Mouse (Mus musculus) lung, postnatal 25 days (tissue): ENCODE data around the gene Lrp10.
A peak's percentile ranks its signal among the peaks of the same experiment; 100 is the strongest.

Experiments
- DNase-seq: peaks from one replicate; pipeline ENCODE4 v3.0.0; 2022; ENCODE audit warnings: low spot score

The Lrp10 gene

DNA sequence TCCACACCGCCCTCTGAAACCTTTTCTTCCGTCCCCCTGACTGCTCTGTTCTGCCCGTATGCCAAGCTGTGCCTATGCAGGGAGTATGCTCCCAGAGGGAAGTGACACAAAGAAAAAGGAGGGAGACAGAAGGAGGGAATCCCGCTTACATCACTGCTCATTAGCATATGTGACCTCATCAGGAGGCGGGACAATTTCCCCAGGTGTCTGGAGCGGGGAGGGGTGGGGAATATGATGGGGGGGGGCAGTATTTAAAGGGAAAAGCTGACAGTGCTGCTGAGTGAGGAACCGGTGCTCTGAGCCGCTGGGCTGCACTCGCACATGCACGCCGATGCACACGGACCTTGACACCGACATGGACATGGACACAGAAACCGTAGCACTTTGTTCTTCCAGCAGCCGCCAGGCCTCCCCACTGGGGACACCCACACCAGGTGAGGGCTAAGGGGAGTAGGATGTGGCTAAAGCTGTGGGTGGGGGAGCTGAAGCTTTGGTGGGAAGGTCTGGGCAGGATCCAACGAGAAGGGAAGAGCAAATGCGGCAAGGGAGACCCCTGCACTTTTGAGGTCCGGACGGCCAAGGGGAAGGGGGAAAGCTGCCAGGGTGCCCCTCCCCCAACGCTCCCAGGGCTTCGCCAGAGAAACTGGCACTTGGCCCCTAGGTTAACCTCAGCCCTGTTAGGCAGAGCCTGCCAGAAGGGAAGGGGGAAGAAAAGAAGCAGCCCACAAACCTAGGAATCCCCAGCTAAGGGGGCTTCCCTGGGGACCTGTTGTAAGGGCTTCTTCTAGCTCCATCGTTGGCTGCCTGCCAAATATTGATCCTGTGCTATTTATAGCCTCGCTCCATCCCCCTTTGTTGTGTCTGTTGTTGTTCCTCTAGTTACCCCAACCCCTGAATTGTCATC is 12.3 kb downstream of the Lrp10 start, which contains the start of gene Rem2:
Rem2 (plus strand) TSS at position 160 of the 904 bp plus-strand sequence.
- peak; percentile 78 for DNase-seq

DNA sequence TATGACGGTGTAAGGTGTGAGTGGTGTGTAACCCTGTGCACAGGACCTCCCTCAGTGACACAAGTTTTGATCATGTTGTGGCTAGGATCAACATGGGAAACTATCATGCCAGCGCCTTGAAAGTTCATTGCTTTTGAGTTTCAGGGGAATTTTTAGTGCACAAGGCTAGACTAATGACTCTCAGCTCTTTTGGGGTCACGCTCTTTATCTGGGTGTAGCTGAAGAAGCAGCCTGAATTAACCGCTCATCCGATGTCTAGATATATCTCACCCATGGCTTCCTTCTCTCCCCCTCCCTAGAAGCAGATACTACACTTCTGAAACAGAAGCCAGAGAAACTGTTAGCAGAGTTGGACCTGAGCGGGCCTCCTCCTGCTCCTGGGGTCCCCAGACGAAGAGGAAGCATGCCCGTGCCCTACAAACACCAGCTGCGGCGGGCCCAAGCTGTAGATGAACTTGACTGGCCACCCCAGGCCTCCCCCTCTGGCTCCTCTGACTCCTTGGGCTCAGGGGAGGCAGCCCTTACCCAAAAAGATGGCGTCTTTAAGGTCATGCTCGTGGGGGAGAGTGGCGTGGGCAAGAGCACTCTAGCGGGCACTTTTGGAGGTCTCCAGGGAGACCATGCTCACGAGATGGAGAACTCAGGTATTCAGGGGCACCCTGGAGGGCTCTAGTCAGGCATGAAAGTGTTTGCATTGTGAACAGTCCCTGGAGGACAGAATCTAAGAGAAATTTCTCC is 13.4 kb downstream of the Lrp10 start:
- DNase-seq = no peak

DNA sequence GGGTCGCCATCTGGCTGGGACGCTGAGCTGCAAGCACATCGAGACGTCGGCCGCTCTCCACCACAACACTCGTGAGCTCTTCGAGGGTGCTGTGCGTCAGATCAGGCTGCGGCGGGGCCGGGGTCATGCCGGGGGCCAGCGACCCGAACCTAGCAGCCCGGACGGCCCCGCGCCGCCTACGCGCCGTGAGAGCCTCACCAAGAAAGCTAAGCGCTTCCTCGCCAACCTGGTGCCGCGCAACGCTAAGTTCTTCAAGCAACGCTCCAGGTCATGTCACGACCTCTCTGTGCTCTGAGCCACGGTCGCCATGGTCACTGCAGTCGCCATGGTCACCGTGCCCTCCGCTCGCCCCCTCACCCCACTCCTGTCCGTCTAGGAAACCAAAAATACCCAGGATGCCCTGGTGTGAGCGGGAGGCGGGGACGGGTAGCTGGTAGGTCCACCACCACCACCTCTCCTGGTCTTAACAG is 15.5 kb downstream of the Lrp10 start:
- DNase-seq = no peak

DNA sequence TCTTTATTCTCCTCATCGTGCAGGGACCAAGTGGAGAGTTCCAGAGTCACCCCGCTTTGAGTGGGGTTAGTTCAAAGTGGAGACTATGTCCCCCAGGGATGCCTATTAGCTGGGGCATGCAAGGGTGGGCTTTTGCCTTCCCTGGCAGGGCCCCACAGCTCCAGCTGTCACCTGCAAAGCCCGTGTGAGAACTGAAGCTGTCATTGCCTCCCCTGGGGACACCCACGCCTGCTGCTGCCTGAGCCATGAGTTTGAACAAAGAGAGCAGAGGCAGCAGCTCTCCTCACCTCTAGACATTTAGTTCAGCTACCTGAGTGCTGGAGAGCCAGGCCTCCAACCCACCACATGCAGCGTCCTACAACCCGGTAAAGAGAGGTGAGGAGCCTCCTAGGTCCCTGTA is 16.7 kb downstream of the Lrp10 start:
- no peak for DNase-seq

DNA sequence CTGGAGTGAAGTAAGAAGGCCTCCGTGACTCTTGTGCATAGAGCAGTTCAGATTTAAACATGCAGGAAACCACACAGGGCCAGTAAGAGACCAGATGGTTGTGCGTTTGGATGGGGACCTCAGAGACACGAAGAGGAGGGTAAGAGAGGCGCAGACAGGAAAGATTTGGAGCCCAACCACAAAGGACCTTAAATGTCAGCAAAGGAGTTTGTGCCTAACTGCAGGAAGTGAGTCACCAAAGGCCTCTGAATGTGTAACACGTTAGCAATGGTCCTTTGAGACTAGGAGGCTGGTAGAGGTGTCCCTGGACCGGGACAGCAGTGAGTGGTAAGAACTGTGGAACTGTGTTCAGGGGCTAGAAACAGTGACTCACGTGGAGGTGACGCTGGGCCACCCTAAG is 17.5 kb downstream of the Lrp10 start:
- no peak for DNase-seq

DNA sequence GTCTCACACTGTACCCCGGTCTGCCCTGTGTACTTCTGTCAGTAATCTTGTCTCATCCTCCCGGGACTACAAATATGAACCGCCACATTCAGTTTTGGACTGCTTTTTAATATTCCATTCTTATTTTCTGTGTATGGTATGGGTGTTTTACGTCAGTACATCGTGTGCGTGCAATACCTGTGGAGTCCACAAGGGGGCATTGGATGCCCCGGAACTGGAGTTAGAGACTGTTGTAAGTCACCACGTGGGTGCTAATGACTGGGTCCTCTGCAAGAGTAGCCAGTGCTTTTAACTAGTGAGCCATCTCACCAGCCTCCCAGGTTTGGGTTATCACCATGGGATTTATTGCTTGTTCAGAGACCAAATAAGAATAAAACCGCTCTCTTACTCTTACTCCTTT is 18.6 kb downstream of the Lrp10 start:
- no peak for DNase-seq

DNA sequence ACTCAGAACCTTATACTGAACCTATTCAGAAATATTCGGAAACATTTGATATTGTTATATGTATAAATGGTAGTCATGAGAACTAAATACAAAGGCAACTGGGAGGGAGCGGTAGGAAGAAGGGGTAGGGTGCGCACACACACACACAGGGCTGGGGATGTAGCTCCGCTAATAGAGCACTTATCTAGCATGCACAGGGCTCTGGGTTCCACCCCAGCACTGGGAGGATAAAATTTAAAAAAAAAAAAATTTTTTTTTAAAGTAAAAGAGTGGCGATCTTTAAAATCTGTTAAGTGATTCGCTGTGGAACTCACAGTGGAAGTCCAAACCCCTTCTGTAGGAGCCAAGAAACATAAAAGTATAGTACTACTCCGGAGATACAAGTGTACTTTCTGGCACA is 22.0 kb downstream of the Lrp10 start:
- DNase-seq = no peak

DNA sequence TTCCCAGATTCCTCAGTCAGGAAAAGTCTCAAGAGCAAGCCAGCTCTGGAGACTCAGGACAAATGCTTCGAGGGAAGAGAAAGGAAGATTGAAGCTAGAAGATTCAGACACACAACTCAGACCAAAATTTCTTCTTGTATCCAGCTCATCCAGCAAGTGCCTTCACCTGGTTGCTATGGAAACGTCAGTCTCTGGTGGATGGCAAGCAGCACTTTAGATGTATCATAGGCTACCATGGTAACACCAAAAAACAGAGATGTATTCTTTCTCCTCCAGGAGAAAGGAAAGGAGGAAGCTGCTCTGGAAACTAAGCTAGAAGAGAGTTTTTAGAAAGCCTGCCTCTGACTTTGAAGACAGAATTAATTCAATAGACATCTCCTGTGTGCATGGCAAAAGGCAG is 23.8 kb downstream of the Lrp10 start:
- no peak for DNase-seq

DNA sequence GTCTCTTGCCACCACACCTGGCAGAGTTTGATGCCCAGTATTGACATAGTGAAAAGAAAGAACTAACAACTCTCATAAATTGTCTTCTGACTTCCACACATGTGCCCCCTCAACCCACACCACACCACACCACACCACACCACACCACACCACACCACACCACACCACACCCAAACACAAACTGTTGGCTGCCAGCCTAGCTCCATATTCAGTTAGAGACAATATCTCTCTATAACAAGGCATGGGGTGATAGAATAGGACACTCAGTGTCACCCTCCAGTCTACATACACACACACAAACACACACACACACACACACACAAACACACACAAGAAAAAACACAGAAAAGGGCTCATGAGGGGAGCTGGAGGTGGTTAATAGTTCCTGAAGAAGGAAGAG is 24.4 kb downstream of the Lrp10 start:
- DNase-seq = no peak

DNA sequence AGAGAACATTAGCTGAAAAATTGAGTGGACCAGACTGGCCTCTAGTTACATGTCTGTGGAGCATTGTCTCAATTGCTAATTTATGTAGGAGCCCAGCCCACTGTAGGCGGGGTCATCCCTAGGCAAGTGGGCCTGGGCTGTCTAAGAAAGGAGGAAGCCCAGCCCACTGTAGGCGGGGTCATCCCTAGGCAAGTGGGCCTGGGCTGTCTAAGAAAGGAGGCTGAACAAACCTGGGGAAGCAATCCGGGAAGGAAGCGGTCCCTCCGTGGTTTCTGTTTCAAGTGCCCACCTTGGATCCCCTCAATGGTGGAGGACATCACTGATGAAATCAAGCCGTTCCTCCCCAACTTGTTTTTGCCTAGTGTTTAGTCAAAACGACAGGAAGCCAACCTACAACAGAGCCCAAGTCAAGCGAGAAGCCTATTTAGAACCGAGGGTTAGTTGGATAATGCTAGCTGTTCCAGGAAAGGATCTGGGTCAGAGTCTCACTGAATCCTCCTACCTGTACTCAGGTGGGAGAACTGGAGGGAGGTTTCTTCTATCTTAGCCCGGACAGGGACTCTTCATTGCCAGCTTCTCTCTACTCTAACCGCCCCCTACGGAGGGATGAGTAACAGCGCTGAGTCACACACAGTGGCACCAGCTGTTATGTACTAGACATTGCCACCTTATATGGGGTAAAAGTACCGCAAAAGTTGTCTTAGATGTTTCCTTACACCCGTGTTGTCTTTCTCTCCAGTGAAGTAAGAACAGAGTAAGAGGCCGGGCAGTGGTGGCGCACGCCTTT is 28.6 kb downstream of the Lrp10 start:
- DNase-seq = no peak

DNA sequence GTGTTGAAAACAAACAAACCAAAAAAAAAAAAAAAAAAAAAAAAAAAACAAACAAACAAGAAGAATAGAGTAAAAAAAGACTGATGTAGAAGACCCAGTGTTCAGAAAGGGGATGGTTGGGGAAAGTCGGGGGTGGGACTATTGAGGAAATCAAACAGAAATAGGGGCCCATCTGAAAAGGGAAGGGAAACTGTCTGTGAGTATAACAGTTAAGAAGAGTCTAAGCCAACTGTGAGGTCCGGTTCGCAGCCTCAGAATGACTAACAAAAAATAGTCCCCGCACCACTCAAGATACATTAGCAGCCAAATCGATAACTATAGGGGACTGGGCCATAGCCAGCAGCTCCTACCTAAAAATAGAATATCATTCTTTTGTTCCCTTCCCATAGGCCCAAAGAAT is 29.3 kb downstream of the Lrp10 start:
- DNase-seq = no peak

DNA sequence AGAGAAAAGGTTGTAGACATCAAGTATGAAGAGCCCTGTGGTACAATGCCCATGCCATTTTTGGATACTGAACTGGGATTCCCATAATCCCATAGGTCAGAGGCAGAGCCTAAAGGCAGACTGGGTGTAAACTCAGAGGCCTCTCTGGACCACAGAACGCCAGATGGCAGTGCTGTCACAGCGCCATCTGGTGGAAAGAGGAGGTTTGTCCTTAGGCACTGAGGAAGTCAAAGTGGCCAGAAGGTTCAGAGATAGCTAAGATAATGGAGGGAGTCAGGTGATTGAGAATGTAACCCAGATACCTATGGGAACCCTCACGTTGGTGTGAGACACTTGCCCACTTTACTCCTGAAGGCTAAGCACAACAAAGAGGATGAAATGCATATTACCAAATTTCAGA is 30.3 kb downstream of the Lrp10 start:
- peak; percentile 79 for DNase-seq

DNA sequence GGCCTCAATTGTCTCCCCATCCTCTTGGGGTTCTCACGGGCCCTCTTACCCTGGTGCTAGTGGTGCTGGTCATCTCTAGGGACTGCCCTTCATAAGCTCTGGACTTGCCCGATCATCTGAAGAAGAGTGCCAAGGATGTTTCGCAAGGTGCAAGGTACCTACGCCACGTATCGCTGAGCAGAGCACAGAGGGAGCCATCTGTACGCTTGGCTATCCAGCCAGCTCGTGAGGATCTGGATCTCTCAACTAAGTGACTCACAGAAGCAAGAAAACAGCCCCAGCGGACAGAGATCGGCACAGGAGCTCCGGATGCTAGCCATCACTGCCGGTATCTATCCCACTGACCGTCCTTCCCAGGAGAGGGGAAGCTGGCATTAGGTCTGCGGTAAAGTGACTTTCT is 32.8 kb downstream of the Lrp10 start:
- no peak for DNase-seq

DNA sequence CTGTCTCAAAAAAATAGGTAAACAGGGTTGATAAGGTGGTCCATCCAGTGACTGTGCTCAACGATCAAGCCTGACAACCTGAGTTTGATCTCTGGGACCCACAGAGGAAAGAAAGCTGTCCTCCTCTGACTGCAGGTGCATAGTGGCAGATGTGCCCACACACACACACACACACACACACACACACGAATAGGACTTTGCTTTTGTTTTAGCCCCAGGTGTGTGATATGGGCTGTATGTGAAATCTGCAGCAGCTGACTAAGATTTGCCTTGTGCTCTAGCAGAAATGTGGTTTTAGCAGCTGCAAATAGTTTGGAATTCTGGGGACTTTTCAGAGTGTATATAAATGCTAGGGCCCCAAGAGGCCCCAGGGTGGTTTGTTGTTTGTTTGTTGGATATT is 35.4 kb downstream of the Lrp10 start:
- DNase-seq = no peak

DNA sequence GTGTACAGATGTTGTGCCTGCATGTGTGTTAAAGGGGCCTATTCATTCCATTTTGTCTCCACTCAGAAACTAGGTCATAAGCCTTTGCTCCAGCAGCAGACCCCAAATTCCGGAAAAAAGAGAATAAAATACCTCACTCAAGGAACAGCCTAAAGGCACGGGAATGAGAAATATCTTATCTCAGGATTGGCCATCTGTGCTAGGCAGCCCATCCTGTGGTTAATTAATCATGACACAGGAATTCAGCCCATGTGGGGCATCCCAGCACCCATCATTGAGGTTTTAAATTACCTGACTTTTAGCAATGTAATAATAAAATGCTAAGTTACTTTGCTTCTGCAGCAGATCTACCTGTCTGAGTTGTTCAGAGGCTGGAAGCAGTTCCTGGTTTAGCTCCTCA is 37.4 kb downstream of the Lrp10 start:
- DNase-seq = no peak

DNA sequence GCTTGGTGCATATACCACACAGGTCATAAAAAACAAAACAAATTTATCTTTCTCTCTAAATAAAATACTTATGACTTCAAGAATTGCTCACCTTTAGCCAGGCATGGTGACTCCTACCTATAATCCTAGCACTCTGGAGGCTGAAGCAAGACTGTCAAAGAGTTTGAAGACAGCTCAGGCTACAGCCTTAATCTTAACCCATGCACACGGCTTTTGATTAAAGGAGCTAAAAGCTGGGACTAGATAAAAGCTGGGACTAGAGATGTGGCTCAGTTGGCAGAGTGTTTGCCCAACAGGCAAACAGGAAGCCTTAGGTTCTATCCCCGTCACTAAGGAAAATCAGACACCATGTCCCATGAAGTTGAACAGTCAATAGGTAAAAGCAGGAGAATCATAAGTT is 39.2 kb downstream of the Lrp10 start:
- no peak for DNase-seq

DNA sequence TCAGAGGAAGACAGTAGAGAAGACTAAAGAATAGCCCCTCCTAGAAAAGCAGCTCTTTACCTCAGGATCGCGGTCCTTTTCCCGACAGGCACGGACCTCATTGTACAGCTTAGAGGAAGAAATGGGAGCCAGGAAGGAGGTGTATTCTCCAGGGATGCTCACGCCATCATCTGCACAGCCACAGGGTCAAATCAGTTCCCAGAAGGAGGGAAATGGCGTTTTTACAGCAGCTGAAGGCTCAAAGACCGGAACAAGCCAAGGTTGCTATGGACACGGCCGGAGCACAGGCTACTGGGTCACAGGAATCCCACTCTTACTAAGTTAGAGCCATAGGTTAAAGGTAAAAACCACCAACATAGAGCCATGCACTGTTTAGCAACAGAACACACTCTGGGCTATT is 45.8 kb downstream of the Lrp10 start:
- DNase-seq = no peak

DNA sequence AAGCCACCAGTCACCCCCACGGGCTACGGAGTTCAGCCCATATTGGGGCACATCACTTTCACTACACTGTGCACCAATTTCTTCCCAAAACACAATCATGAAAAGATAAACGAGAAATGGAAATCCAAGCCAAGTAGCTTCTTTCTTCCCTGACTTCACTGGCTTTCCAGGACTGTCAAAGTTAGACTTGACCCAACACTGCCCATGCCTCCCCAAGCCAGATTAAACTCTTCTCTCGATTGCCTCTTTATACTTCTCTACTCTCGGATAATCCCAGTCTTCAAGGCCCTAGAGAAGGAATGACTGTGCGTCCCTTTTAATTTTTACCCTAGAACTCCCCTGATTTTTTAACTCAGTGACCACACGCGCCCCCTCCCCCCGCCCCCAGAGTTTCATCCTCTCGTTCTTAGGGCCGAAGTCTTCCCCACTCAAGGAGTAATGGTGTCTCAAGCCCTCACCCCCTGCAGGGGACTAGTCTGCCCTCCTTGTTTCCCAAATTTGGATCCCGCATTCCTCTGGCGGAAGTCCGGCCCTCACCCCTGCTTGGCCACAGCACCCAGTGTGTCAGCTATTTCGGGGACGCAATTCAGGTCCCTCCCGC is 52.9 kb downstream of the Lrp10 start:
- no peak for DNase-seq
